Mouse (Mus musculus) thymus, postnatal 36 days (tissue): ENCODE measurements around the gene Gm12394.
"Not testable (repeated sequence)": the region's sequence is repeated elsewhere in the genome, so short reads cannot be mapped to it uniquely, and the experiment has no call there.

Source experiments
- DNase-seq, 2 experiments: peaks; one replicate each; pipeline ENCODE4 v3.0.0; 2022; ENCODE audit warnings: mixed read lengths in 2 of 2

Gene Gm12394

GRCm38 (mm10) chr4:42856671-42857070, at the start of gene Gm12394:
Gm12394 (minus strand) TSS chr4:42856771.
- not testable (repeated sequence) for DNase-seq

- no peak for DNase-seq
Measured at GRCm38 (mm10) chr4:42904966-42905365, 48.4 kb upstream of the Gm12394 start.

GRCm38 (mm10) chr4:42904523-42904922, 48.0 kb upstream of the Gm12394 start:
- DNase-seq = no peak

- no peak for DNase-seq
Measured at GRCm38 (mm10) chr4:42903942-42904341, 47.4 kb upstream of the Gm12394 start.

GRCm38 (mm10) chr4:42902730-42903129, 46.2 kb upstream of the Gm12394 start:
- no peak for DNase-seq

GRCm38 (mm10) chr4:42902174-42902573, 45.6 kb upstream of the Gm12394 start:
- DNase-seq = peak; percentile 9 to 11

GRCm38 (mm10) chr4:42900878-42901277, 44.3 kb upstream of the Gm12394 start:
- DNase-seq = no peak

GRCm38 (mm10) chr4:42898914-42899313, 42.3 kb upstream of the Gm12394 start:
- no peak for DNase-seq

GRCm38 (mm10) chr4:42895118-42895517, 38.5 kb upstream of the Gm12394 start:
- no peak for DNase-seq

- no peak for DNase-seq
Measured at GRCm38 (mm10) chr4:42891176-42891575, 34.6 kb upstream of the Gm12394 start.

- no peak for DNase-seq
Measured at GRCm38 (mm10) chr4:42888806-42889205, 32.2 kb upstream of the Gm12394 start.

- no peak for DNase-seq
Measured at GRCm38 (mm10) chr4:42886926-42887325, 30.4 kb upstream of the Gm12394 start.

GRCm38 (mm10) chr4:42880677-42880948, 24.0 kb upstream of the Gm12394 start:
- DNase-seq = no peak

GRCm38 (mm10) chr4:42879829-42880676, 23.5 kb upstream of the Gm12394 start:
- DNase-seq = no peak

- DNase-seq = no peak
Measured at GRCm38 (mm10) chr4:42877657-42878056, 21.1 kb upstream of the Gm12394 start.

GRCm38 (mm10) chr4:42876586-42877291, 20.2 kb upstream of the Gm12394 start:
- DNase-seq = peak in 1 of 2 experiments; percentile 9

- DNase-seq = no peak
Measured at GRCm38 (mm10) chr4:42874134-42874533, 17.6 kb upstream of the Gm12394 start, which contains the start of gene Fam205c. Fam205c (minus strand) TSS chr4:42874234.

- DNase-seq = no peak
Measured at GRCm38 (mm10) chr4:42872746-42873435, 16.3 kb upstream of the Gm12394 start.

- DNase-seq = no peak
Measured at GRCm38 (mm10) chr4:42872151-42872550, 15.6 kb upstream of the Gm12394 start.

- DNase-seq = no peak
Measured at GRCm38 (mm10) chr4:42870748-42871147, 14.2 kb upstream of the Gm12394 start.

- no peak for DNase-seq
Measured at GRCm38 (mm10) chr4:42868193-42868592, 11.6 kb upstream of the Gm12394 start.

- DNase-seq = no peak
Measured at GRCm38 (mm10) chr4:42867390-42867789, 10.8 kb upstream of the Gm12394 start.

GRCm38 (mm10) chr4:42863487-42863886, 6.9 kb upstream of the Gm12394 start:
- DNase-seq = not testable (repeated sequence)

- not testable (repeated sequence) for DNase-seq
Measured at GRCm38 (mm10) chr4:42860483-42860882, 3.9 kb upstream of the Gm12394 start.
